Mouse (Mus musculus): Measurements from ENCODE around the gene Trak1.

DNA sequence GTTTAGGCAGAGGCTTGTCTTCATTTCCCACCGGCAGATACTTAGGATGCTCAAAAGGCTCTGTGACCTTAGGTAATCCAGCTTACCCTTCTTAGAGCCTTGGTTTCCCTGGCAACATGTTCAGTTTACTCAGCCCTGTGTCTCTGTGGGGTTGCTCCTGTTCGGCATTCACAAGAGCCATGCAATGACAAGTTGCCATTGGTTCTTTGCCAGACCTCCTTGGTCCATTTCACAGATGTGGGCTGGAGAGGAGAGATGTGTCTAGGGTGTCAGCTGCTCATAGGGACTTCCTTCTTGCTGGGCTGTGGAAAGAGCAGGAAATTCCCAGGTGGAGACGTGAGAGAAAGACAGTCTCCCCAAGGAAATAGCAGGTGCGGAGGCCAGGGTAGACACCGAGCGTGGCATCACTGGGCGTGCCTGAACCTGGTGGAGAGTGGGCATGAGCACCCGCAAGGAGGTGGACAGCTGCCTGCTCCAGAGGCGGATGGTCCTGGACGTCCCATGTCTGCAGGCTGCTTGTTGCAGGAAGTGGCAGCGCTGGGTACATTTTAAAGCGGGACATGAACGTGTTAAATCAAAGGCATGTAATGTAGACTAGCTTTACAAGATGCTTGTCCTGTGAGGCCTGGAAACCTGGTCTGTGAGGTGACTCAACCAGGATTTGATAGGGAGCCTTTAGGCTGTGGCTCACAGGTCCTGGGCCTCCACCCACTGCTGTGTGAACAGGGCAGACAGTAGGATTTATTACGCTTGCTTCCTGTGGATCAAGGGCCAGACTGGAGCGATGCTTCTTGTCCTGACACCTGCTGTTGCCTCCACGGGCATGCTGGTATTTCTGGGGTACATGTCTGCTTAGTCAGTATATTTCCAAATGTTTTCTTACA is 127.2 kb downstream of the Trak1 start:
- TF ChIP-seq CTCF (conservative IDR thresholded peaks at IDR 0.05; ENCODE audit: low read length): no peak
- no peak for TF ChIP-seq NANOG (IDR thresholded peaks at IDR 0.05; ENCODE audit: borderline replicate concordance, low read length)

Measured in E14TG2a.4 (cell line).